Mouse (Mus musculus): ENCODE data around the gene Slc22a1. TPM values are rescaled to one million over a fixed set of nuclear protein-coding genes. Genes with fewer than 3 reads are reported as not detected.

Slc22a1 gene
- polyA plus RNA-seq, 1 experiment from 2014 or later, result 0.10 TPM

DNA sequence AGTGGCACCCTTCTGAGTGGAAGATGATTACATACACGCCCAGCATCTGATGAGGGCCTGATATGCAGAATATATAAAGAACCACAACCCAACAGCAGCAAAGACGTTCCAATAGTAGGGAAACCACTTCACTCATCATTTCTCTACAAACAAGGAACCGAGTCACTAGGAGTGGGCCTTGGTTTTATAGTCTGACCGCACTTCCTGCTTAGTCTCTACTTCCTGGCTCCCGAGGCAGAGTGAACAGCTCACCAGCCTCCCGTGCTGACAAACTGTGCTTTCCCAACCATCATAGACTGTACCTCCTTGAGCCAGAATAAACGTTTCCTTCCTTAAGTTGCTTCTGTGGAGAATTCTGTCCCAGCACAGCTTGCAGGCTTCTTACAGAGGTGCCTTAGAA, 19.8 kb downstream of the Slc22a1 start:
- Histone ChIP-seq H3K36me3 (replicated peaks) (no peaks in the 10 kb centered on the region), H3K4me3 (replicated peaks) (no peak overlapping the region), H3K27ac (no peak overlapping the region), H3K4me1 (no peaks in the 10 kb centered on the region), H3K27me3 (no peaks in the 10 kb centered on the region), H3K9ac (no peak overlapping the region), H3K4me2 (no peak overlapping the region), H3K9me3 (no peaks in the 10 kb centered on the region)
- 82% methylated on average over 7 of the region's 7 CpGs for WGBS
- no peak for ATAC-seq (ENCODE audit: low FRiP score)

DNA sequence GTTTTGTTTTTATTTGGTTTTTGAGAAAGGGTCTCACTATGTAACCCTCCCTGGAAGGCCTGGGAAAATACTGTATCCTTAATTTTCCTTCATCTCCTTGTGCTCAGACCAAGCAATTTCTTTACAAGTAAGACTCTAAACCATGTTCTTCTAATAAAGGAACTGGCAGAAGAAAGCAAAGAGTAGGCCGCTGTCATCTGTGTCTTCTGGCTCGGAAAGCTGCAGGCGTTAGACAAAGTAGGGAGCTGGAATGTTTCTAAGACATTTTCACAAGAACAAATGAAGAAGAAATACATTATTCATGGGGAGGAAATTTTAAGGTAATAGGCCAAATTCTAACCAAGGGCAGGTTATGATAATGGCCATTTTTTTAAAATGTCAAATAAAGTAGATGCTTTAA, 21.6 kb downstream of the Slc22a1 start:
- 77% methylated on average over 3 of the region's 3 CpGs for WGBS
- H3K4me3 ChIP-seq (replicated peaks), result no peak overlapping the region
- H3K9ac ChIP-seq, result no peak overlapping the region
- H3K27me3 ChIP-seq, result no peaks in the 10 kb centered on the region; the same call in 1 of the 2 replicates
- H3K4me2 ChIP-seq, result no peak overlapping the region
- no peaks in the 10 kb centered on the region for H3K36me3 ChIP-seq (replicated peaks)
- H3K4me1 ChIP-seq, result no peaks in the 10 kb centered on the region
- ATAC-seq (ENCODE audit: low FRiP score), result no peak
- no peak overlapping the region for H3K27ac ChIP-seq
- H3K9me3 ChIP-seq, result no peaks in the 10 kb centered on the region

DNA sequence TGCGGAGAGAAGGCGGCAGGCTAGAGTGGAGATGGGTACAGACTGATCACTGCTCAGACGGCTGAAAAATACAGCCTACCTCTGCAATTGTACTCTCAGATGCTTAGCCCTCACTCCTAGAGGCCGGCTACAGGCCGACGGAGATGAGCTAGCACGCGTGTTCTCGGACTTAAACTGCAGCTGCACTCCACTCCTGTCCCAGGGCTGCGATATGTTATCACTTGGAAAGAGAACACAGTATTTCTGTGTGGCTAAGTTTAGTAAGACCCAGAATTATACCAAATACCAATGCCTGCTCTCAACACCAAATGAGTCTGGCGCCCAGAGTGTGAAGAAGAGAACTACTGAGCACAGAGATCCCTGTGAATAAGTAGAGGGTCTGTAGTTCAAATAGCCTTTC, 23.0 kb downstream of the Slc22a1 start:
- Histone ChIP-seq H3K9me3 (no peaks in the 10 kb centered on the region), H3K4me3 (replicated peaks) (no peak overlapping the region), H3K4me1 (no peaks in the 10 kb centered on the region), H3K36me3 (replicated peaks) (no peaks in the 10 kb centered on the region), H3K4me2 (no peak overlapping the region), H3K27me3 (no peaks in the 10 kb centered on the region; the same call in 1 of the 2 replicates), H3K9ac (no peak overlapping the region), H3K27ac (no peak overlapping the region)
- 94% methylated on average over 11 of the region's 11 CpGs for WGBS
- ATAC-seq (ENCODE audit: low FRiP score), result no peak

DNA sequence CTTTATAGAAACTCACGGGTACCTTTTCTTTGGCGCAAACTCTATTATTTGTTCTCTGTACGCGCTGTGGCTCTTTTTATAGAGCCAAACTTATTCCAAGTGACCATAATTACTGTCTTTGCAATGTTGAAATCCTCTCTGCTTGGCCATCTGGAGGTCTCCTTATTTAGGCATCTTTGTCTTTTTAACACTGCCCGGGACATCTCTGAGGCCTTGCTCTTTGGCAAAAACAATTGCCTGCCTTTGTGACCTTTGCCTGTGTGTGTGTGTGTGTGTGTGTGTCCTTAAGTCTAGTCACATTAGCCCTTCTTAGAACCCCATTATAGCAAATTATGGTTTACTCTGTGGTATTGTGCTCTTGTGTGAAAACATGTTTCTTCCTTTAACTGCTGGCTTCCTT, 30.2 kb downstream of the Slc22a1 start:
- H3K27me3 ChIP-seq, result no peaks in the 10 kb centered on the region; the same call in 1 of the 2 replicates
- no peaks in the 10 kb centered on the region for H3K4me1 ChIP-seq
- no peaks in the 10 kb centered on the region for H3K9me3 ChIP-seq
- H3K4me3 ChIP-seq (replicated peaks), result no peak overlapping the region
- H3K27ac ChIP-seq, result no peak overlapping the region
- no peaks in the 10 kb centered on the region for H3K36me3 ChIP-seq (replicated peaks)
- H3K4me2 ChIP-seq, result no peak overlapping the region
- 76% methylated on average over 5 of the region's 5 CpGs for WGBS
- no peak for ATAC-seq (ENCODE audit: low FRiP score)
- no peak overlapping the region for H3K9ac ChIP-seq

DNA sequence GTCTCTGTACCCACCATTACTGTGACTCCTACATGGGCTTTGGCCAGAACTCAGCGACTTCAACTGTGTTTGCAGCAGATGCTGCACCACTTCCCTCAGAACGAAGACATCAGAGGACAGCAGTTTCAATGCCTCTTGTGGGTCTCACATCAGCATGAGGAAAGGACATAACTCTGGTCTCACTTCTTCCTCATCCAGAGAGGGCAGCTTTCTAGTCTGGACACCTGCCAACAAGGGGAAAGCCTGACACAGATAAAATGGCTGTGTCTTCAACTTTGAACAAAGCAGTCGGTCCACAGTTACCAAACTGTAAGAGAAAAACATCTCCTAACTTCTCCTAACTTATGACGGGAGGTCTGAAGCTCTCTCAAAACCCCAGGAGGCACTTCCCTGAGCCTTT, 34.5 kb downstream of the Slc22a1 start:
- Histone ChIP-seq H3K36me3 (replicated peaks) (no peaks in the 10 kb centered on the region), H3K9me3 (no peaks in the 10 kb centered on the region), H3K4me3 (replicated peaks) (no peak overlapping the region), H3K27me3 (no peaks in the 10 kb centered on the region), H3K4me2 (no peak overlapping the region), H3K9ac (no peak overlapping the region), H3K4me1 (no peaks in the 10 kb centered on the region), H3K27ac (no peak overlapping the region)
- ATAC-seq (ENCODE audit: low FRiP score), result no peak
- WGBS, result 75% methylated on average over 4 of the region's 4 CpGs

DNA sequence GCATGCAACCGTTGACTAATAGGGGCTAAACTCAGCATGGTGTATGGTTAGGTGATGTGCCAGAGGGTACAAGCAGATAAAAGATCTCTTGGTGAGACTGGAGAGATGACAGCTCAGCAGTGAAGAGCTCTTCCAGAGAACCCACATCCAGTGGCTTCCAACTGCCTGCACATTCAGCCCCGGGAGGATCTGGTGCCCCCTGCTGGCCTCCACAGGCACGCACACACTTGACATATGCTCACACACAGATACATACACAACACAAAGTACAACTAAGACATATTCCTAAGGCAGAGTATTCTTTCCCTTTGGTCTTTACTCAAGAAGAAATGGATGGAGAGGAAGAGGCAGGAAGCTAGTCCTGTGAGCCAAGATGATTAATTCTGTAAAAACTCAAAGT, 36.0 kb downstream of the Slc22a1 start:
- Histone ChIP-seq H3K36me3 (replicated peaks) (no peaks in the 10 kb centered on the region), H3K27ac (no peak overlapping the region), H3K9me3 (no peaks in the 10 kb centered on the region), H3K27me3 (peaks cover 2% of the 10 kb centered on the region), H3K4me2 (no peak overlapping the region), H3K4me1 (no peaks in the 10 kb centered on the region), H3K9ac (no peak overlapping the region), H3K4me3 (replicated peaks) (no peak overlapping the region)
- 89% methylated on average over 3 of the region's 3 CpGs for WGBS
- ATAC-seq (ENCODE audit: low FRiP score), result no peak

DNA sequence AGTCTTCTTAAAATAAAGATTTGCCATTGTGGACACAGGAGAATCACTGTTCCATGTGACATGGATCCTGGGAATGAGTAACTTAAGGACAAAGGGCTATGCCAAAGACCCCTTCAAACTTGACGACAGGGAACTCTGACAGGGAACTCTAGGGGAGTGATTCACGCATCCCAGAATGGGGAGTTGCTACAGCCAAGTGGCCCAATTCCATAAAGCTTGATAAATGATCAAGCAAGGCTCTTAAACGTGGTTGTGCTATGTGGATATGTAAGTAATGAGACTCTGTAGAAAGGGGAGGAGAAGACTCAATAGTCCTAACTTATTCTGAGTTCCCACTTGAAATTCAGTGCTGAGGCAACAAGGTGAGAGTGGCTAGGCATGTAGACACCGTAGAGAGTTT, 40.8 kb downstream of the Slc22a1 start:
- no peak overlapping the region for H3K4me3 ChIP-seq (replicated peaks)
- WGBS, result 79% methylated on average over 4 of the region's 4 CpGs
- ATAC-seq (ENCODE audit: low FRiP score), result no peak

DNA sequence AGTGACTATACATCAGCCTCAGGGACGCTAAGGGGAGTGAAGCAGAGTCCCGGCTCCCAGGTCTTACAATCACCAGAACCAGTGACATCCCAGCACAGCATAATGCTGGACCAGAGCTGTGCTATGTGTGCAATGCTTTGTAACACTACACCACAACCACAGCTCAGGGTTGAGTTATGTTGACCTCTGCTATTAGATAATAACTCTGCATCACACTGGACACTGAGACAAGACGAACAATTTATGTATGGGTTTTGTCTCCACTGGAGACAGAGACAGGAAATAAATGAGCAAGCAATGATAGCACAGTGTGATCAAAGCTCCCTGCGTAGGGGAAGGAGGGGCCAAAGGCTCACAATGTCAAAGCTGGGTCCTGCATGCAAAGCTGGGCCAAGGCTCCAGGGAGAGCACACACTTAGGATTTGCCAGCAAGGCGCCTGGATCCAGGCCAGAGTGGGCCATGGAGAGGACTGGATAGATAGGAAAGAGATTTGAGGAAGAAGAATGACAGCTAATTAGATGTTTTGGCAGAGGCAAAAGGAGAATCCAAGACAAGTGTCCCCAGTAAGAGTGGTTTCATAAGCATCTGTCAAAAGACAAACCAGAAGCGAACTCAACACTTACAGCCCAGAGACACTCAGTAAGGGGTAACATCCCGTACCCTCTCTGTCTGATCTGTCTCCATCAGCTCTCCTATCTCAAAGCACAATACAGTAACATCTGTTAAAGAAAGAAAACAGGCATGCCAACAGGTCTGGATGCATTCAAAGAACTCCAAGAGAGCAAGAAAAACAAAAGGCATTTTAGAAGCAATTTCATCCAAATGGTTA, 43.6 kb downstream of the Slc22a1 start:
- H3K4me3 ChIP-seq (replicated peaks), result no peak overlapping the region
- no peaks in the 10 kb centered on the region for H3K9me3 ChIP-seq
- H3K4me2 ChIP-seq, result no peak overlapping the region
- 64% methylated on average over 7 of the region's 7 CpGs for WGBS
- H3K9ac ChIP-seq, result no peak overlapping the region
- peaks cover 3% of the 10 kb centered on the region; the same call in 1 of the 2 replicates for H3K4me1 ChIP-seq
- no peaks in the 10 kb centered on the region for H3K36me3 ChIP-seq (replicated peaks)
- ATAC-seq (ENCODE audit: low FRiP score), result no peak
- no peak overlapping the region for H3K27ac ChIP-seq
- H3K27me3 ChIP-seq, result peaks cover 5% of the 10 kb centered on the region

More for the DNA sequence above, 40.8 kb downstream of the Slc22a1 start:
- Histone ChIP-seq H3K4me1 (peaks cover 3% of the 10 kb centered on the region; the same call in 1 of the 2 replicates), H3K9ac (no peak overlapping the region), H3K4me2 (no peak overlapping the region), H3K27me3 (peaks cover 5% of the 10 kb centered on the region), H3K9me3 (no peaks in the 10 kb centered on the region), H3K36me3 (replicated peaks) (no peaks in the 10 kb centered on the region), H3K27ac (no peak overlapping the region)

DNA sequence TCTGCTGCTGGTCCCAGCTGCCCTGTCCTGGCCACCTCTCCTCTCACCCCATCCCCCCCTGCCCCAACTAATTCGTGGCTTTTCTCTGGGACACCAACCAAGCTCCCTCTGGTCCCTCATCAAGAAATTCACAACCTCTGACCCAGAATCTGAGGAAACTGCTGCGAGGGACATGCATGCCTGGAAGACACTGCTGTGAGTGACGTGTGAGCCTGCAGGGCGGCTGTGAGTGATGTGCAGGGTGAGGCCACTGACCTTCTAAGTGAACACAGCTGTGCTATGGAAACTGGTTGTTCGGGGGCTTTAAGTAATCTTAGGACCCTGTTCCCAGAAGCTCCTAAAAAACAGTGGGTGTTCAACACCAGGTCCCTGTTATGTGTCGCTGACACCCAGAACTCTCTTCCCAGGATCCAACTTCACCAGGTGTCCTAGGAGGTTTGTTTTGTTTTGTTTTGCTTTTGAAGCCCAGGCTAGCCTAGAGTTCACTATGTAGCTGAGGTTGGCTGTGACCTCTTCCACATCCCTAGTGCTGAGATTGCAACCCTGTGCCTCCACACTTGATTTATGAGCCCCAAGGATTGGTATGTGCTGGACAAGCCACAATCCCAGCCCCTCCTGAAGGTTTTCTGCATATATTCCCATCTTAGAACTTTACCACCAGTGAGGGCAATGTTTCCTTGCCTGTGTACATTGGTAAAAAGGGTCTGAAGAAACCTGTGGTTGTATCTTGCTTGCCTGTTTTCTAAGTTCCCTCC, 44.5 kb downstream of the Slc22a1 start:
- Histone ChIP-seq H3K4me1 (peaks cover 3% of the 10 kb centered on the region; the same call in 1 of the 2 replicates), H3K36me3 (replicated peaks) (no peaks in the 10 kb centered on the region), H3K27ac (no peak overlapping the region), H3K9me3 (peaks cover under 1% of the 10 kb centered on the region; the same call in 1 of the 2 replicates), H3K4me2 (no peak overlapping the region), H3K27me3 (peaks cover 5% of the 10 kb centered on the region), H3K4me3 (replicated peaks) (no peak overlapping the region), H3K9ac (no peak overlapping the region)
- no peak for ATAC-seq (ENCODE audit: low FRiP score)
- WGBS, result 66% methylated on average over 6 of the region's 6 CpGs

DNA sequence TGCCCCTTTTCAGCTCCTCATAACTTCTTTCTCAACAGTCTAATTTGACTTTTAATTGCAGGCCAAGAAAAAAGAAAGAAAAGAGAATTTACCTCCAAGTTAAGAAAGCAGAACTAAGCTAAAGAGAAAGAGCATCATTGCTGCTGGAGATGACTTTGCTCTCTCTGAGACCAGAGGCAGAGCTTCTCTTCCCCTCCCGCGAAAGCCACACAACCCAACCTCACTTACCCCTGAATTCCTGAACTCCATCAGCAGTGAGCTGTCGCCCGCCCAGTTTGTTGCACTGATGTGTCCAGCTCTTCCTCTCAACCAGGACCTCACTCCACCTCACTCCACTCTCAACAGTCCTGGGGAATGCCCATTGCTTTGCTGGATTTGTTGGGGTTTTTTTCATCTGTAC, 47.6 kb downstream of the Slc22a1 start:
- H3K36me3 ChIP-seq (replicated peaks), result no peaks in the 10 kb centered on the region
- H3K9me3 ChIP-seq, result peaks cover 13% of the 10 kb centered on the region
- H3K4me2 ChIP-seq, result no peak overlapping the region
- peaks cover 3% of the 10 kb centered on the region; the same call in 1 of the 2 replicates for H3K4me1 ChIP-seq
- ATAC-seq (ENCODE audit: low FRiP score), result no peak
- H3K9ac ChIP-seq, result no peak overlapping the region
- H3K27ac ChIP-seq, result no peak overlapping the region
- WGBS, result 86% methylated on average over 4 of the region's 4 CpGs
- no peak overlapping the region for H3K4me3 ChIP-seq (replicated peaks)
- H3K27me3 ChIP-seq, result no peaks in the 10 kb centered on the region

DNA sequence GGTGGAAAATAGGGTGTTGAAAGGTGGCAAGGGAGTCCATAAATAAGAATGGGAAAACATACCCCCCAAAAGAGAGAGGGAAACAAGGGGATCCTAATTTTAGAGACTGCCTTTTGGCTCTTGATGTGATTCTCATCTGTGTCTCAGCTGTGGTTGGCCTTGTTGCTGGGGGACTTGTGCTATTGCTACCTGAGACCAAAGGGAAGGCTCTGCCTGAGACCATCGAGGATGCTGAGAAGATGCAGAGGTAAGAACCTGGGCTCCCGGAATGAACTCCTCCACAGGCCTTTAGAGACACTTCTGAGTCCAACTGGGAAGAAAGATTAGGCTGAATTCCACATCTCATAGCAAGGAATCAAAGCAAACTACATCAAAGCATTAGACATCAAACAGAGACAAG, 56.0 kb downstream of the Slc22a1 start:
- Histone ChIP-seq H3K27me3 (no peaks in the 10 kb centered on the region), H3K36me3 (replicated peaks) (no peaks in the 10 kb centered on the region), H3K27ac (no peak overlapping the region), H3K4me2 (no peak overlapping the region), H3K9ac (no peak overlapping the region), H3K4me3 (replicated peaks) (no peak overlapping the region), H3K4me1 (no peaks in the 10 kb centered on the region), H3K9me3 (no peaks in the 10 kb centered on the region)
- 92% methylated on average over 2 of the region's 2 CpGs for WGBS
- ATAC-seq (ENCODE audit: low FRiP score), result no peak

DNA sequence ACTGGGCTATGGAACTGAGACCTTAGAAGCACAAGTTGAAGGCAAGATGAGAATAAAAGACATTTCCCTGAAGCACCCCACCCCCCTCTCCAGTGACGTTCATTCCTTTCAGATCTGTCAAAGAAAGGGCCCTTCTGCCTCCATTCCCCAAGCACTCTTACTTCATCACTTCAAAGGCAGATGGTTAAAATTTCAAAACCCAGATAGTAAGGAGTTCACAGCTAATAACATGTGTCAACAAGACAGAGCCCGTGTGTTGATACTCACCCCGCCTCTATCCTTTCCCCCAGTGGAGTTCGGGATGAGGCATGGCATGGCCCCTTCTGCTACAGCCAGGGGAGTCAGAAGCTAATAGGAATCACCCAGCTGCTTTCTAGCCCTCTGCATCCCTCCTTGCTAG, 60.2 kb downstream of the Slc22a1 start:
- Histone ChIP-seq H3K36me3 (replicated peaks) (no peaks in the 10 kb centered on the region), H3K4me2 (no peak overlapping the region), H3K27me3 (no peaks in the 10 kb centered on the region), H3K9ac (no peak overlapping the region), H3K9me3 (no peaks in the 10 kb centered on the region), H3K27ac (no peak overlapping the region), H3K4me3 (replicated peaks) (no peak overlapping the region), H3K4me1 (no peaks in the 10 kb centered on the region)
- no peak for ATAC-seq (ENCODE audit: low FRiP score)
- 71% methylated on average over 4 of the region's 4 CpGs for WGBS

Measured in forebrain, embryonic 12.5 days (tissue).